Mouse (Mus musculus): ENCODE data around the gene Nme3. TPM values are rescaled to one million over a fixed set of nuclear protein-coding genes. Genes with fewer than 3 reads are reported as not detected.

Gene Nme3
- polyA plus RNA-seq, 1 experiment from 2014 or later = 76.7 TPM

DNA sequence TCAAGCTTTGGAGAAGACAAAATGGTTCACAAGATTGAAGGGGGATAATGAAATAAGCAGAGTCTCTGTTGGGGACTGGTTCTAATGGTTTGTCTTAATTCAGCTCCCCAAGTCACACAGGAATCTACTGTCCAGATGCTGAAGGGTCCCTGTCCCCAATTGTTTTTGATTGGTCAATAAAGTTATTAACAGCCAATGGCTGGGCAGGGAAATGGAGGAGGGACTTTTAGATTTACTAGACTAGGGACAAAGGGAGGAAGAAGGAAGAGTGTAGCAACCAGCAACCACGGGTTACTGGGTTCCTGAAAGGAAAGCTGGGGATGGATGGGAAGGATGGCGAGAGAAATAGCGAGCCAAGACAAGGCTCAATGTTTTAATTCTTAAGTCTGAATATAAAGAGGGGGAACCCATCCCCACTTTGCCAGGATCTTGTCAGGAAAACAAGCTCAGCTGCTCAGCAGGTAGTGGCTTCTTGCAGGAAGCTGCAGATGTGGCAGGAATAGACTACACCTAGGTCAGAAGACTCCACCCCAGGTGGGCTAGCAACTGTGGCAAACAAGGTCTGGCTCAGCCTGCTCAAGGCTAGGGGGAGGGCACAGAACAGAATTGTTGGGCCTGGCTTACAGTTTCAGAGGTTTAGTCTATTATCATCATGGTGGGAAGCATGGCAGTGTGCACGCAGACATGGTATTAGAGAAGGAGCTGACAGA is 22.4 kb upstream of the Nme3 start:
- Histone ChIP-seq H3K9me3 (ENCODE audit: control insufficient read depth, low read depth, low read length) (no peaks in the 10 kb centered on the region), H3K9ac (replicated peaks; ENCODE audit: low read depth, low read length) (no peak overlapping the region), H3K4me1 (ENCODE audit: control insufficient read depth, insufficient read depth, low read length) (0 out of 2 replicates have a peak, but pooled peaks cover 4% of the 10 kb centered on the region), H3K27me3 (ENCODE audit: control insufficient read depth, insufficient read depth, low read length) (no peaks in the 10 kb centered on the region), H3K27ac (ENCODE audit: low read length) (no peak overlapping the region), H3K36me3 (ENCODE audit: control insufficient read depth, insufficient read depth, low read length) (no peaks in the 10 kb centered on the region), H3K4me3 (ENCODE audit: low read depth, low read length) (no peak overlapping the region), H3K4me2 (replicated peaks; ENCODE audit: low read depth, low read length) (no peak overlapping the region)
- no peak for ATAC-seq (ENCODE audit: insufficient number of reproducible peaks, insufficient read depth, low FRiP score, low read depth)
- 53% methylated on average over 4 of the region's 4 CpGs for WGBS

DNA sequence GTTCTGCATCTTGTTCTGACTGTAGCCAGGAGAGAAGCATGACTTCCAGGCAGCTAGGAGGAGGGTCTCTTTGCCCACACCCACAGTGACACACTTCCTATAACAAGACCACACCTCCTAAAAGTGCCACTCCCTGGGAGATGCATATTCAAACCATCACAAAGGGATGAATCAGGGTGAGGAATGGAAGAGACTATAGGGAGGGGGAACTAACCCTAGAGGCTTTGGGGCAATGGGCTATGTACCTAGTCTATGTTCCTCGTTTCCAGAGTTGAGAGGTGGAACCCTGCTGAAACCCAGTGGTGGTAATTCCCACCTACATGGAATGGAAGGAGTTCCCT is 21.9 kb upstream of the Nme3 start:
- Histone ChIP-seq H3K27me3 (ENCODE audit: control insufficient read depth, insufficient read depth, low read length) (no peaks in the 10 kb centered on the region), H3K36me3 (ENCODE audit: control insufficient read depth, insufficient read depth, low read length) (no peaks in the 10 kb centered on the region), H3K4me2 (replicated peaks; ENCODE audit: low read depth, low read length) (no peak overlapping the region), H3K4me1 (ENCODE audit: control insufficient read depth, insufficient read depth, low read length) (0 out of 2 replicates have a peak, but pooled peaks cover 4% of the 10 kb centered on the region), H3K27ac (ENCODE audit: low read length) (no peak overlapping the region), H3K9ac (replicated peaks; ENCODE audit: low read depth, low read length) (no peak overlapping the region), H3K9me3 (ENCODE audit: control insufficient read depth, low read depth, low read length) (no peaks in the 10 kb centered on the region), H3K4me3 (ENCODE audit: low read depth, low read length) (no peak overlapping the region)
- 69% methylated on average over 1 of the region's 1 CpGs for WGBS
- ATAC-seq (ENCODE audit: insufficient number of reproducible peaks, insufficient read depth, low FRiP score, low read depth) = no peak

DNA sequence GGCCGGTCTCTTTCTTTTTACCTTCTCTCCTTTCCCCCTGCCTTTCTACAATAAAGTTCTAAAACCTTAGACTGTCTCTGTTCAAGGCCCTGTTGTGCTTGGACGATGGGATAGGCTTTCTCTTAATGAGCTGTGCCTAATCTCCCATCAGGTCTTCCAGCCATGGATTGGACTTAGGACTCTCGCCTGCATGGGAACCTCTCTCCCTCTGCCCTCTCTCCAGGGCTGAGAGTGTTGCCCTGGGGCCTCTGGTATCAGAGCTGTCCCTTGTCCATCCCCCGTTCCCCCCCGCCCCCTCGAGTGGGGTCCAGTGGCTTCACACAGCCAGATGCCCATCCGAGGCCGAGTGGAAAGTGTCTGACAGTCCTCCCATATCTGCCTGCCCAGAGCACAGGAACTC is 21.3 kb upstream of the Nme3 start:
- ATAC-seq (ENCODE audit: insufficient number of reproducible peaks, insufficient read depth, low FRiP score, low read depth) = no peak
- H3K9me3 ChIP-seq (ENCODE audit: control insufficient read depth, low read depth, low read length) = no peaks in the 10 kb centered on the region
- 80% methylated on average over 8 of the region's 8 CpGs for WGBS

GRCm38 (mm10) chr17:24877336-24878116 is 18.8 kb upstream of the Nme3 start:
- no peak overlapping the region for H3K9ac ChIP-seq (replicated peaks; ENCODE audit: low read depth, low read length)
- WGBS = 33% methylated on average over 10 of the region's 10 CpGs
- H3K4me2 ChIP-seq (replicated peaks; ENCODE audit: low read depth, low read length) = peak overlapping the region; percentile 17; the same call in 1 of the 2 replicates
- no peaks in the 10 kb centered on the region for H3K27me3 ChIP-seq (ENCODE audit: control insufficient read depth, insufficient read depth, low read length)
- no peak overlapping the region for H3K4me3 ChIP-seq (ENCODE audit: low read depth, low read length)
- 0 out of 2 replicates have a peak, but pooled peaks cover 4% of the 10 kb centered on the region for H3K4me1 ChIP-seq (ENCODE audit: control insufficient read depth, insufficient read depth, low read length)
- ATAC-seq (ENCODE audit: insufficient number of reproducible peaks, insufficient read depth, low FRiP score, low read depth) = no peak
- no peaks in the 10 kb centered on the region for H3K36me3 ChIP-seq (ENCODE audit: control insufficient read depth, insufficient read depth, low read length)
- H3K9me3 ChIP-seq (ENCODE audit: control insufficient read depth, low read depth, low read length) = no peaks in the 10 kb centered on the region
- 0 out of 2 replicates have a peak overlapping the region, but pooled peaks have one; percentile 2 for H3K27ac ChIP-seq (ENCODE audit: low read length)

More for the DNA sequence above, 21.3 kb upstream of the Nme3 start:
- Histone ChIP-seq H3K27ac (ENCODE audit: low read length) (no peak overlapping the region), H3K4me2 (replicated peaks; ENCODE audit: low read depth, low read length) (no peak overlapping the region), H3K4me3 (ENCODE audit: low read depth, low read length) (no peak overlapping the region), H3K4me1 (ENCODE audit: control insufficient read depth, insufficient read depth, low read length) (0 out of 2 replicates have a peak, but pooled peaks cover 4% of the 10 kb centered on the region), H3K27me3 (ENCODE audit: control insufficient read depth, insufficient read depth, low read length) (no peaks in the 10 kb centered on the region), H3K36me3 (ENCODE audit: control insufficient read depth, insufficient read depth, low read length) (no peaks in the 10 kb centered on the region), H3K9ac (replicated peaks; ENCODE audit: low read depth, low read length) (no peak overlapping the region)

GRCm38 (mm10) chr17:24878117-24878397 is 18.2 kb upstream of the Nme3 start:
- H3K4me1 ChIP-seq (ENCODE audit: control insufficient read depth, insufficient read depth, low read length) = 0 out of 2 replicates have a peak, but pooled peaks cover 4% of the 10 kb centered on the region
- H3K9ac ChIP-seq (replicated peaks; ENCODE audit: low read depth, low read length) = no peak overlapping the region
- no peak overlapping the region for H3K4me3 ChIP-seq (ENCODE audit: low read depth, low read length)
- ATAC-seq (ENCODE audit: insufficient number of reproducible peaks, insufficient read depth, low FRiP score, low read depth) = peak; percentile 43; the same call in 1 of the 2 replicates
- H3K9me3 ChIP-seq (ENCODE audit: control insufficient read depth, low read depth, low read length) = no peaks in the 10 kb centered on the region
- peak overlapping the region; percentile 44; the same call in 1 of the 2 replicates for H3K27ac ChIP-seq (ENCODE audit: low read length)
- 22% methylated on average over 5 of the region's 5 CpGs for WGBS
- no peaks in the 10 kb centered on the region for H3K36me3 ChIP-seq (ENCODE audit: control insufficient read depth, insufficient read depth, low read length)
- no peaks in the 10 kb centered on the region for H3K27me3 ChIP-seq (ENCODE audit: control insufficient read depth, insufficient read depth, low read length)
- H3K4me2 ChIP-seq (replicated peaks; ENCODE audit: low read depth, low read length) = peak overlapping the region; percentile 17; the same call in 1 of the 2 replicates

GRCm38 (mm10) chr17:24878531-24878930 is 17.8 kb upstream of the Nme3 start:
- H3K36me3 ChIP-seq (ENCODE audit: control insufficient read depth, insufficient read depth, low read length) = 0 out of 2 replicates have a peak, but pooled peaks cover under 1% of the 10 kb centered on the region
- H3K27ac ChIP-seq (ENCODE audit: low read length) = peak overlapping the region; percentile 44; the same call in 1 of the 2 replicates
- no peaks in the 10 kb centered on the region for H3K9me3 ChIP-seq (ENCODE audit: control insufficient read depth, low read depth, low read length)
- H3K27me3 ChIP-seq (ENCODE audit: control insufficient read depth, insufficient read depth, low read length) = no peaks in the 10 kb centered on the region
- H3K9ac ChIP-seq (replicated peaks; ENCODE audit: low read depth, low read length) = no peak overlapping the region
- H3K4me3 ChIP-seq (ENCODE audit: low read depth, low read length) = no peak overlapping the region
- ATAC-seq (ENCODE audit: insufficient number of reproducible peaks, insufficient read depth, low FRiP score, low read depth) = no peak
- H3K4me2 ChIP-seq (replicated peaks; ENCODE audit: low read depth, low read length) = no peak overlapping the region
- 0 out of 2 replicates have a peak, but pooled peaks cover 4% of the 10 kb centered on the region for H3K4me1 ChIP-seq (ENCODE audit: control insufficient read depth, insufficient read depth, low read length)
- WGBS = 64% methylated on average over 8 of the region's 8 CpGs

DNA sequence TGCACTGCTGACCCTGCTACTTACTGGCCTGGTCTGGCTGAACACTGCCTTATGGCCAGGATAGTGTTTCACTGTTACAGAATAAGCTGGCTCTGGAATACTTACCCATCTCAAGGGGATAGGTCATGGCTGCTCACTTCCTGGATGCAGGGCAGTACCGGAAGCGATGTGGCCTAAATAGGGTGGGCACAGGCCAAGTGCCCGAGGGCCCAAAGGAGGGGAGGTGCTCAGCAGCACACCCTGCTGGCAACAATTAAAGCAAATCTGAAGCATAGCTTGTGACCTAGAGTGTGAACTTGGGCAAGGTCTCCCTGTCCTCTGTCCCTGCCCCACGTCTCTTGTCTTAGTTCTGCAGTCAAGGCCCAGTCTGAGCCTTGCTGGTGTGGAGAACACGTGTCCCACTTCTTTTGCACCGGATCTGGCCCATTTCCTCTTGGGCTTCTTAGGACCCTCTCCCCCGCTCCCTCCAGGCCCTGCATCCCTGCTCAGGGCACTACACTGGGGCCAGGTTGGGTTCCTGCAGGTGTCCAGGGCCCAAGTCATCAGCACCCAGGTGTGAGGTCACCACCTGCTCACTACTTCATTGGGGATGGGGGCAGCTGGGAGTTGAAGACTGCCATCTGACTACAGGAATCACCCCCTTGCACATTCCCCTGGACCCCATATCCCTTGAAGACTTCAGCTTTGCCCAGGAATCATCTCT is 14.4 kb upstream of the Nme3 start:
- Histone ChIP-seq H3K27me3 (ENCODE audit: control insufficient read depth, insufficient read depth, low read length) (no peaks in the 10 kb centered on the region), H3K9ac (replicated peaks; ENCODE audit: low read depth, low read length) (no peak overlapping the region), H3K4me2 (replicated peaks; ENCODE audit: low read depth, low read length) (no peak overlapping the region), H3K36me3 (ENCODE audit: control insufficient read depth, insufficient read depth, low read length) (peaks cover 7% of the 10 kb centered on the region), H3K9me3 (ENCODE audit: control insufficient read depth, low read depth, low read length) (no peaks in the 10 kb centered on the region), H3K4me1 (ENCODE audit: control insufficient read depth, insufficient read depth, low read length) (peaks cover 12% of the 10 kb centered on the region; the same call in 1 of the 2 replicates), H3K4me3 (ENCODE audit: low read depth, low read length) (no peak overlapping the region), H3K27ac (ENCODE audit: low read length) (no peak overlapping the region)
- no peak for ATAC-seq (ENCODE audit: insufficient number of reproducible peaks, insufficient read depth, low FRiP score, low read depth)
- 50% methylated on average over 7 of the region's 7 CpGs for WGBS

- no peak overlapping the region for H3K9ac ChIP-seq (replicated peaks; ENCODE audit: low read depth, low read length)
- 79% methylated on average over 6 of the region's 6 CpGs for WGBS
- no peaks in the 10 kb centered on the region for H3K9me3 ChIP-seq (ENCODE audit: control insufficient read depth, low read depth, low read length)
- no peaks in the 10 kb centered on the region for H3K27me3 ChIP-seq (ENCODE audit: control insufficient read depth, insufficient read depth, low read length)
- H3K4me1 ChIP-seq (ENCODE audit: control insufficient read depth, insufficient read depth, low read length) = peaks cover 16% of the 10 kb centered on the region; the same call in 1 of the 2 replicates
- no peak overlapping the region for H3K4me3 ChIP-seq (ENCODE audit: low read depth, low read length)
- peaks cover 11% of the 10 kb centered on the region for H3K36me3 ChIP-seq (ENCODE audit: control insufficient read depth, insufficient read depth, low read length)
- no peak overlapping the region for H3K4me2 ChIP-seq (replicated peaks; ENCODE audit: low read depth, low read length)
- no peak overlapping the region for H3K27ac ChIP-seq (ENCODE audit: low read length)
- no peak for ATAC-seq (ENCODE audit: insufficient number of reproducible peaks, insufficient read depth, low FRiP score, low read depth)
These were observed 11.9 kb upstream of the Nme3 start for GRCm38 (mm10) chr17:24884391-24884790.
